Mouse (Mus musculus) forebrain, embryonic 16.5 days (tissue): ENCODE results near the gene Svep1. TPM values are rescaled to one million over a fixed set of nuclear protein-coding genes. Genes with fewer than 3 reads are reported as not detected.

Experiments used
- ATAC-seq: fragments of 200-750 bp; cut with Nextera tagmentation; 2 replicates; pipeline ENCODE4 v1.8.0; 2017; ENCODE audit warnings: mild to moderate bottlenecking, moderate library complexity
- H3K27ac ChIP-seq: fragments of 300-500 bp; sonication (generic); 2 replicates; pipeline ENCODE4 v1.5.1; 2014; ENCODE audit warnings: low read length, control low read depth
- H3K27me3 ChIP-seq: fragments of 300-500 bp; sonication (generic); replicated peaks from 2 replicates; pipeline ENCODE4 v1.6.1; 2014; ENCODE audit warnings: low read length; ENCODE audit not compliant: control insufficient read depth, insufficient read depth
- H3K36me3 ChIP-seq: fragments of 300-500 bp; sonication (generic); 2 replicates; pipeline ENCODE4 v1.6.1; 2014; ENCODE audit not compliant: control insufficient read depth, insufficient read depth
- H3K4me1 ChIP-seq: fragments of 300-500 bp; sonication (generic); replicated peaks from 2 replicates; pipeline ENCODE4 v1.6.1; 2014; ENCODE audit warnings: low read length; ENCODE audit not compliant: control insufficient read depth, insufficient read depth
- H3K4me2 ChIP-seq: fragments of 300-500 bp; sonication (generic); 2 replicates; pipeline ENCODE4 v1.6.1; 2014; ENCODE audit warnings: mild to moderate bottlenecking, low read length, control low read depth
- H3K4me3 ChIP-seq: fragments of 300-500 bp; sonication (generic); replicated peaks from 2 replicates; pipeline ENCODE4 v1.5.1; 2014; ENCODE audit warnings: mild to moderate bottlenecking, low read length, control low read depth
- H3K9ac ChIP-seq: fragments of 300-500 bp; sonication (generic); replicated peaks from 2 replicates; pipeline ENCODE4 v1.6.1; 2014; ENCODE audit warnings: low read depth, low read length, control low read depth
- H3K9me3 ChIP-seq: fragments of 300-500 bp; sonication (generic); 2 replicates; pipeline ENCODE4 v1.6.1; 2016; ENCODE audit warnings: low read length; ENCODE audit not compliant: control insufficient read depth
- WGBS: fragments of 180-500 bp; shearing (Covaris S2); extraction: QIAGEN DNeasy Blood & Tissue Kit; methylation state at CpG from one replicate; pipeline ENCODE4 v1.1.7; 2014; 5-methylcytosine and 5-hydroxymethylcytosine counted together
- polyA plus RNA-seq: library from polyadenylated mRNA; unstranded; fragments of >200 nt; fragmentation: Nextera tagmentation; extraction: Ambion mirVana; gene quantifications from 2 replicates; pipeline ENCODE4 v1.2.1, GENCODE M21; 2015

The Svep1 gene
- polyA plus RNA-seq, 1 experiment from 2014 or later = 0.49 TPM

- H3K27ac ChIP-seq = no peak overlapping the region
- H3K4me3 ChIP-seq = no peak overlapping the region
- H3K4me1 ChIP-seq = peaks cover 2% of the 10 kb centered on the region; the same call in 1 of the 2 replicates
- no peaks in the 10 kb centered on the region for H3K27me3 ChIP-seq
- H3K9ac ChIP-seq = no peak overlapping the region
- no peak overlapping the region for H3K4me2 ChIP-seq
- WGBS = 84% methylated on average over 6 of the region's 6 CpGs
- no peaks in the 10 kb centered on the region for H3K9me3 ChIP-seq
- ATAC-seq = no peak
- no peaks in the 10 kb centered on the region for H3K36me3 ChIP-seq
These were observed 28.2 kb downstream of the Svep1 start for GRCm38 (mm10) chr4:58178489-58178888.

DNA sequence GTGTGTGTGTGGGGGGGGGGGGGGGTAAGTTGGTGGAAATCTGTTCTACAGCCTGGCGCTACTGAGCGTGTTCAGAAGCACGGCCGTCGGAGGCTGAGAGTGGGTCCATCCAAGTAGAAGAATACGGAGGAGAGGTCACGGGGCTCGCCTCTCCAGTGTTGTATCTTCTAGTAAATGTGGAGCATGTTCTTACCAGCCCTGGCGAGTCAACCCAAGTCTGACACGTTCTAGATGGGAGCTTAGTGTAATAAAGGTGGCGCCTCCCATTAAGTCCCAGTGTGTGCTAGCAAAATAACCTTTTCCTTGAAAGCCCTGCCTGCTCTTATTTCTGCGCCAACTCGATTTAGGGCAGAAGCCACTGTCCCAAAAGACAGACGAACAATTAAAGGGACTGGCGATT is 29.4 kb downstream of the Svep1 start:
- H3K27ac ChIP-seq = no peak overlapping the region
- H3K4me1 ChIP-seq = peaks cover 2% of the 10 kb centered on the region; the same call in 1 of the 2 replicates
- 90% methylated on average over 15 of the region's 15 CpGs for WGBS
- no peaks in the 10 kb centered on the region for H3K9me3 ChIP-seq
- H3K27me3 ChIP-seq = no peaks in the 10 kb centered on the region
- no peak overlapping the region for H3K4me2 ChIP-seq
- ATAC-seq = no peak
- no peaks in the 10 kb centered on the region for H3K36me3 ChIP-seq
- no peak overlapping the region for H3K9ac ChIP-seq
- no peak overlapping the region for H3K4me3 ChIP-seq

- 52% methylated on average over 4 of the region's 4 CpGs for WGBS
- peaks cover 2% of the 10 kb centered on the region; the same call in 1 of the 2 replicates for H3K4me1 ChIP-seq
- no peaks in the 10 kb centered on the region for H3K9me3 ChIP-seq
- no peaks in the 10 kb centered on the region for H3K36me3 ChIP-seq
- no peak overlapping the region for H3K4me3 ChIP-seq
- no peaks in the 10 kb centered on the region for H3K27me3 ChIP-seq
- no peak for ATAC-seq
- H3K27ac ChIP-seq = no peak overlapping the region
- no peak overlapping the region for H3K9ac ChIP-seq
- no peak overlapping the region for H3K4me2 ChIP-seq
These were observed 32.1 kb downstream of the Svep1 start for GRCm38 (mm10) chr4:58174435-58174987.

DNA sequence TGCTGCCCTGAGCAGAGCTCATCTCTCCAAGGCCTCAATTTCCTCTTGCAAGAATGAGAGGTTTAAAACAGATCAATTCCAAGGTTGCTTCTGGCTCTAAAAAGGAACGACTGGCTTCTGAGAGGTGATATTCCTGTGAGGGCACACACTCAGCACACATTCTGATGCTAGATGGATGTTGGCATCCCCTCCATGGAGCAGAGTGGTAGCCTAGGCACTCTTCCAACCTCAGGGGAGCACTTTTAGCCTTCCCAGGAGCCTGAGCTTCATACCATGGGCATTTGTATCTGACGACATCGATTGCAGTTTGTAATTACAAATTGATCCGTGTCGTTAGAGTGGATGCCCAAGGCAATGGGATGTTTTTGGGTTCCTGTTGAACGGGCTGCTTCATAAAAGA is 33.3 kb downstream of the Svep1 start:
- no peaks in the 10 kb centered on the region for H3K9me3 ChIP-seq
- H3K27me3 ChIP-seq = no peaks in the 10 kb centered on the region
- no peak overlapping the region for H3K27ac ChIP-seq
- no peak overlapping the region for H3K9ac ChIP-seq
- 73% methylated on average over 6 of the region's 6 CpGs for WGBS
- ATAC-seq = no peak
- no peak overlapping the region for H3K4me2 ChIP-seq
- H3K36me3 ChIP-seq = no peaks in the 10 kb centered on the region
- H3K4me3 ChIP-seq = no peak overlapping the region
- H3K4me1 ChIP-seq = peaks cover 2% of the 10 kb centered on the region; the same call in 1 of the 2 replicates

DNA sequence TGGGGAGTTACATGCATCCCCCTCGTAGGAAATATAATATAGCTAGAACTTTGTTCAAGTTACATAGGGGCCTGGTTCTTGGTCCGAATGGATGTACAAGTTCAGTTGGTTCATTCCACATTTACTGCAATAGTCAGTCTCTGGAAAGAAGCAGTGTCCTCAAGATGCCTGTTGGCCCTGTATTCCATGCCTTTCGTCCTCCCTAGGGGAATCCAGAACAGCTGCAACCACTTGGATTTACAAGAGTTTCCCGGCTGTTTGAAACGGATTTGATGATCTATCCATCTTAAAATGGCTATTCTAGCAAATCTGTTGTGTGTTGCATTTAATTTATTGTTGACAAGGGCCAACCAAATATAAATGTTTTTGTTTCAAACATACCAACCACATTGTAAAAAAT is 36.2 kb downstream of the Svep1 start:
- Histone ChIP-seq H3K4me2 (no peak overlapping the region), H3K27me3 (no peaks in the 10 kb centered on the region), H3K9me3 (no peaks in the 10 kb centered on the region), H3K27ac (no peak overlapping the region), H3K4me3 (no peak overlapping the region), H3K9ac (no peak overlapping the region), H3K4me1 (peaks cover 2% of the 10 kb centered on the region; the same call in 1 of the 2 replicates), H3K36me3 (no peaks in the 10 kb centered on the region)
- 82% methylated on average over 5 of the region's 5 CpGs for WGBS
- ATAC-seq = no peak

- Histone ChIP-seq H3K9me3 (no peaks in the 10 kb centered on the region), H3K9ac (no peak overlapping the region), H3K4me3 (no peak overlapping the region), H3K4me1 (peaks cover 2% of the 10 kb centered on the region; the same call in 1 of the 2 replicates), H3K27ac (no peak overlapping the region), H3K36me3 (no peaks in the 10 kb centered on the region), H3K4me2 (no peak overlapping the region), H3K27me3 (no peaks in the 10 kb centered on the region)
- ATAC-seq = no peak
- WGBS = 90% methylated on average over 2 of the region's 2 CpGs
These were observed 36.7 kb downstream of the Svep1 start for GRCm38 (mm10) chr4:58169918-58170317.

- H3K9me3 ChIP-seq = no peaks in the 10 kb centered on the region
- ATAC-seq = no peak
- H3K4me1 ChIP-seq = no peaks in the 10 kb centered on the region
- H3K27me3 ChIP-seq = no peaks in the 10 kb centered on the region
- no peak overlapping the region for H3K27ac ChIP-seq
- H3K9ac ChIP-seq = no peak overlapping the region
- no peaks in the 10 kb centered on the region for H3K36me3 ChIP-seq
- no peak overlapping the region for H3K4me2 ChIP-seq
- 82% methylated on average over 5 of the region's 5 CpGs for WGBS
- no peak overlapping the region for H3K4me3 ChIP-seq
These were observed 38.3 kb downstream of the Svep1 start for GRCm38 (mm10) chr4:58168366-58168765.

- WGBS = 79% methylated on average over 7 of the region's 7 CpGs
- no peak overlapping the region for H3K27ac ChIP-seq
- no peaks in the 10 kb centered on the region for H3K36me3 ChIP-seq
- no peak overlapping the region for H3K9ac ChIP-seq
- H3K27me3 ChIP-seq = no peaks in the 10 kb centered on the region
- H3K4me1 ChIP-seq = no peaks in the 10 kb centered on the region
- no peak overlapping the region for H3K4me3 ChIP-seq
- H3K4me2 ChIP-seq = no peak overlapping the region
- no peak for ATAC-seq
- no peaks in the 10 kb centered on the region for H3K9me3 ChIP-seq
These were observed 40.9 kb downstream of the Svep1 start for GRCm38 (mm10) chr4:58165711-58166110.

DNA sequence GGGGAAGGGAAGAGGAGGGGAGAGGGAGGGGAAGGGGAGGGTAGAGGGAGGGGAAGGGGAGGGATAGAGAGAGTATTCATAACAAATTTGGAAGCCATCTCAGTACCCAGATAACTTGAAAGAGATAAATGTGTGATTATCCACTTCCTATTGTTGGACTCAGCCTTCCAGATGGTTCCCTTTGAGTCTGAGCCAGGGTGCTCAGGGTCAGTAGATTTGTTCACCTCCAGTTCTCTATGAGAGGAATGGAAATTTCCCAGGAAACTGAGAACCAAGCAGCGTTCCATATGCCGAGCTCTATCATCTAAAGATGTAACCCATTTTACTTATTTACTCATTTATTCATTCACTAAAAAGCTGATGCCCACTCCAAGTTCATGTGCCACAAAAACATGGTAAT is 44.8 kb downstream of the Svep1 start:
- no peak overlapping the region for H3K4me3 ChIP-seq
- 87% methylated on average over 2 of the region's 2 CpGs for WGBS
- H3K4me1 ChIP-seq = no peaks in the 10 kb centered on the region
- ATAC-seq = no peak
- no peaks in the 10 kb centered on the region for H3K36me3 ChIP-seq
- no peak overlapping the region for H3K4me2 ChIP-seq
- no peaks in the 10 kb centered on the region for H3K9me3 ChIP-seq
- H3K27me3 ChIP-seq = no peaks in the 10 kb centered on the region
- no peak overlapping the region for H3K9ac ChIP-seq
- H3K27ac ChIP-seq = no peak overlapping the region

DNA sequence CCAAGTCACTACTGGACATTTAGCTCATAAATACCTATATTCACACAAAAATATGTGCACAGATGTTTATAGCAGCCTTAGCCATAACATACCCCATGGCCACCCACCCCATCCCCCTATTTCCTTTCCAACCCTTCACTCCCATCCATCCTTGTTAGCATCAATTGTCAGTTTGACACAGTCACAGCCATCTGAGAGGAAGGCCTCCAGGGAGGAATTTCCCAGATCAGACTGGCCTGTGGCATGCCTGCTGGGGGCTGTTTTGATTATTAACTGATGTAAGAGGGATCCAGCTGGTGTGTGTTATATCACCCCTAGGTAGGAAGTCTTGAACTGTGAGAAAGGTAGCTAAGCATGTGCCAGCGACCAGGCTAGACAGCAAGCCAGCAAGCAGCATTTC is 47.1 kb downstream of the Svep1 start:
- ATAC-seq = no peak
- Histone ChIP-seq H3K4me3 (no peak overlapping the region), H3K36me3 (no peaks in the 10 kb centered on the region), H3K4me1 (no peaks in the 10 kb centered on the region), H3K27me3 (no peaks in the 10 kb centered on the region), H3K9me3 (no peaks in the 10 kb centered on the region), H3K9ac (no peak overlapping the region), H3K4me2 (no peak overlapping the region), H3K27ac (no peak overlapping the region)
- WGBS = 61% methylated on average over 1 of the region's 1 CpGs
